Mouse (Mus musculus): ENCODE data around the gene Crtc3.

DNA sequence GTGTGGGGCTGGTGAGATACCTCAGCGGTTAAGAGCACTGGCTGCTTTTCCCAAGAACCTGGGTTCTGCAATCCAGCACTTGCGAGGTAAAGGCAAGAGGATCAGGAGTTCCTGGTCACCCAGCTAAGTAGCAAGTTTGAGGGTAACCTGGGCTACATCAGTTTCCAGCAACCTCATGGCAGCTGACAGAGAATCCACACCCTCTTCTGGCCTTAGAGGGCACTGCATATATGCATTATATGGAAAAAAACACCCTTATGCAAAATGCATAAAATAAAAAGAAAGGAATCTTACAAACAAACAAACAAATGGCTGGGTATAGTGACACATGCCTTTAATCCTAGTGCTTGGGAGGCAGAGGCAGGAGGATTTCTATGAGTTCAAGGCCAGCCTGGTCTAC lies 55.0 kb downstream of the Crtc3 start:
- peak; percentile 32; the same call in 1 of the 2 replicates for TF ChIP-seq CTCF (IDR thresholded peaks at IDR 0.05; ENCODE audit: borderline replicate concordance, insufficient read depth, low read depth, low read length)
- no peak for TF ChIP-seq POLR2A (IDR thresholded peaks at IDR 0.05; ENCODE audit: borderline replicate concordance, insufficient read depth, low read length)

Measured in cerebellum, adult 2 months (tissue).